Mouse (Mus musculus): ENCODE results near the gene Pcgf6.
"Not testable (repeated sequence)": the region's sequence is repeated elsewhere in the genome, so short reads cannot be mapped to it uniquely, and the experiment has no call there.

The Pcgf6 gene

DNA sequence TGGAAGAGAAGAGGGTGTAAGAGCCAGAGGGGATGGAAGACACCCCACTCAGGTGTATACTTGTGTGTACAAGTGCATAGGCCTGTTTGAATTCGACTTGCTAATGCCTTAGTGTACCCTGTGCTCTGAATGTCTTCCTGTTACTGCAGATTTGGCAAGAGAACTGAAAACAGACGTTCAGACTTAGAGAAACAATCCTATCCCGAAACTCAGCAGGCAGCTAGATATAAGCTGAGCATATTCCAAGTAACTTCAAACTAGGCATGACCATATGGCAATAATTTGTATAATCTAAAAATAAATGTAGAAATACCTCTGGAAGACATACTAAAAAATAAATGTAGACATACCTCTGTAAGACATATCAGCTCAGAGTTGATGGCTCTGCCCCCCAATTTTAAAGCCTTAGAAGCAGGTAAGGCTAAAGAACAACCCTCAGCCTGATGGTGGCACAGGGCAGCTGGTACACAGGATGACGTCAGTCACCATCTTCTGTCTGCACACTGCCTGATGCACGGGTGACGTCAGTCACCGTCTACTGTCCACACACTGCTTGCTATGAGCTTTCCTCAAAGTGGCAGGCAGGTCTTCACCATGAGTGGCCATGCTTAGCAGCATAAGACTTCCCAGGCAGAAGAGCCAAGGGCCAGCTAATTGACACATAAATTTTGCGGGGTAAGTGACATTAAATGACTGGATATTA is 52.4 kb downstream of the Pcgf6 start:
- DNase-seq (ENCODE audit: low read depth): peak; percentile 37

DNA sequence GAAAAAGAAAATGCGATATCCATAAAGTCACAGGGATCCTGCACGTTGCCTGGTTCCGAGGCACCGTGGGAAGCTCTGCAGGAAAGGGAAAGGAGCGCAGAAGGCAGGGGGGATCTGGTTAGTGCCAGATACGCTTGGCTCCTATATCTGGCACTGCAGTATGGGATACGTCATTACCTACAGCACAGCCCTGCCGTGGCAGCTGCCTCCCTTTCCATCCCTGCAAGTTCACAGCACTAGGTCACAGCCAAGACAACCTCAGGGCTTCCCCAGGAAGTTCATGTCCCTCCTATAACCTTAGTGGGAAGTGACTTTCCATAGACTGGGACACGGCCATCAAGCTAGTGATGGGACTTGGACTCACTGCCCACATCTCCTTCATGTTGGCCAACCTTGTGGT is 54.6 kb downstream of the Pcgf6 start:
- no peak for DNase-seq (ENCODE audit: low read depth)

DNA sequence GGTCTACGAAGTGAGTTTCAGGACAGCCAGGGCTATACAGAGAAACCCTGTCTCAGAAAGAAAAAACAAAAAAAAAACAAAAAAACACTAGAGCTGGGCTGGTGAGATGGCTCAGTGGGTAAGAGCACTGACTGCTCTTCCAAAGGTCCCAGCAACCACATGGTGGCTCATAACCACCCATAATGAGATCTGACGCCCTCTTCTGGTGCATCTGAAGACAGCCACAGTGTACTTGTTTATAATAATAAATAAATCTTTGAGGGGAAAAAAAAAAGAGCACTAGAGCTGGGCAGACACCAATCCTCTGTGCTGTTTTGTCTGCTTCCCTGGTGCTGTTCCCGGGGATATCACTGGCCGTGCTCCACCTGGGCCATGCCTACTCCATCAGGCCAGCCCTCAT is 58.4 kb downstream of the Pcgf6 start:
- DNase-seq (ENCODE audit: low read depth): not testable (repeated sequence)

DNA sequence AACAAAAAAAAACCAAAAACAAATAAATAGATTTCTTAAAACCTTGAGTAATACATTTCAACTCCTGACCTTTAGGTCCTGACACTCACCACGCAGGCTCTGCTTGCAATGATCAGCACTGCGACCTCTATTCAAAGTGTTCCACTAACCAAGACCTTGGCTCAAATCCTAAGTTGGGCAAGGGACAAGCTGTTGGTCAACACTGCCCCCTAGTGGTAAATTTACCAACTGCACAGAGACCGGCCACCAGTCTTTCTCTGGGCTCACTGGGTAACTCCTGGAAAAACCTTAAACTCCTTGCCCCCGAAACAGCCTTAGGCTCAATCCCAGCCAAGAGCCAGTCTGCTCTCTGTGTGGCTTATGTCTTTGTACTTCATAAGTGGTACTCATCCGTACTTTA is 59.6 kb downstream of the Pcgf6 start:
- DNase-seq (ENCODE audit: low read depth): peak; percentile 94

DNA sequence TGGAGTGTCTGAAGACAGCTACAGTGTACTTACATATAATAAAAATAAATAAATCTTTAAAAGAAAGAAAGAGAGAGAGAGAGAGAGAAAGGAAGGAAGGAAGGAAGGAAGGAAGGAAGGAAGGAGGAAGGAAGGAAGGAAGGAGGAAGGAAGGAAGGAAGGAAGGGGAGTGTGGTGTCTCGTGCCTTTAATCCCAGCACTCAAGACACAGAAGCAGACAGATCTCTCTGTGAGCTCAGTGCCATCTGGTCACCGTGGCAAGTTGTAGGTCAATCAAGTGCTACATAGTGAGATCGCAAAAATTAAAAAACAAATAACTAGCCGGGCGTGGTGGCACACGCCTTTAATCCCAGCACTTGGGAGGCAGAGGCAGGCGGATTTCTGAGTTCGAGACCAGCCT is 60.1 kb downstream of the Pcgf6 start:
- DNase-seq (ENCODE audit: low read depth): not testable (repeated sequence)

DNA sequence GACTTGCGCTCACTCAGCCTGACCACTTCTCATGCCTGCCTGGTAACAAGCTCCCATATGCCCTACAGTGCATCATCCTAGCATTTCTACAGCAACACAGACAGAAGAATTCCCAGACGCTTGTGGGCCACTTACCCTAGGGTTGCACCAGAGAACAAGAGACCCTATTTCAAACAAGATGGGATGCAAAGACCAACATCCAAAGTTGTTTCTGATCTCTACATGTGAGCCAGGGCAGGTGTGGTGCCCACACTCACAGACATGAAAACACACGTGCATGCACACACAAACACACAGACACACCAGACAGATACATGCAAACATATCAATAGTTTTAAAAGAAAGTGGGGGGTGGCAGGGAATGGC is 60.6 kb downstream of the Pcgf6 start:
- no peak for DNase-seq (ENCODE audit: low read depth)

DNA sequence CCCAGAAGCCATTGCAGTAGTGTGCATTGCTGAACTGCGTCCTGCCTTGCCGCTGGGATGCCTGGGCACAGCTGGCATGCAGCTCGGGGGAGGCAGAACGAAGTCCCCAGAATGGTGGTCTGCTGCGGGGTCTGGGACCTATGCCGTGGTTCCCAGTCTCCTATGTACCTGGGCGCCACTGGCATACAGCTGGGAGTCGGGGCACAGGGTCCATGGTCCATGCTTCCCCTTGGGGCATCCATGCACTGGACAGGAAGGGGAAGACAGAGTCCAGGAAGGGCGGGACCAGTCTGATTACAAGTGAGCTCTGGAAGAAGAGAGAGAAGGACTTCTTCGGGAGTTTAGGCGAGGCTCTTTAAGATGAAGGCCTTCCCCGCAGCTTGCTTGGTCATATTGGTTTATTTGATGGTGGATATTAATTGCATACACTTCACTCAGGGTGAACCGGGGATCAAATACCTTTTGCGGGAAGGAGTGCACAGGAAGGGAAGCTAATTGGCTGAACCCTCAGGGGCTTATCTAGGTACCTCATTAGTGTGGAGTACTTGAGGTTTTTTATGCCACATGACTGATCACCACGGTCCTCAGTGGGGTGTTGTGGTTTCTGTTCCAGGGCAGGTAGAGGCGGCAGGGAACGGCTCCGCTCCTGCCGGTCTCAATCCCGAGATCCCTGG is 61.1 kb downstream of the Pcgf6 start:
- DNase-seq (ENCODE audit: low read depth): no peak

DNA sequence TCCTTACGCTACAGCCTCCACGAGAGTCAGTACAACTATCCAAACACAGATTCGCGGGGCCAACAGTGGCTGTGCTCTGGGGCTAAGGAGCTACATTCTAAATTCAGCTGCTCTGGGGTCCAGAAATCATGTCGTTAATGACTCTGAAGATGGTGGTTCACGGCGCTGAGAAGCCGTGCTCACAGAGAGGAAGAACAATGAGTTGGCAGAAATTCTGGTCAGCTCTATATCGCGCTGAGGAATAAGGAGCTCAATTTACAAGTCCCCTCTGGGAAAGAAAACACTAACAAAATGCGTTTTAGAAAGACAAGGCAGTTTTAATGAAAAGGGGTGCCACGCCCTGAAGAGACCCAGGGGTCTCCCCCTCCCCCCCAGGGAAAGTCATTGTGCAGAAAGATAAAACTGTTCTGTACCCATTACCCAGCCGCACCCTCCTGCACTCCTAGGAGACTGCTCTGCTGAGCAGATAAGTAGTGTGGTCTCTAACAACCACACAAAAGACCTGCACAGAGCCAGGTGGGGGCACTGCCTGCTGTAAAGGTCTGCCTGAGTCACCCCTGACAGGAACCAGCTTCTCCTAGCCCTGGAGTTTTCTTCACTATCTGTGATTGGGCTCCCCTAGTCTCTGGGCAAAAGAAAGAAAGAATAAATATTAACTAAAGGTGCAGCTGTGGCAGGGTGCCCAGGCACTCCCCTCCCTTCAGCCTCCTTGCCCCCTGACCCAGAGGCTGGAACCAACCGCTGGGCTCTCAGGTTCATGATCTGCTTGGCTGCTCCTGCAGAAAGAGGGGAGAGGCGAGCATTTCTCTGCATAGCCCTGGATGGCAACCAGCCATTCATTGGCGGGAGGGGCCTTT is 62.2 kb downstream of the Pcgf6 start:
- DNase-seq (ENCODE audit: low read depth): no peak

DNA sequence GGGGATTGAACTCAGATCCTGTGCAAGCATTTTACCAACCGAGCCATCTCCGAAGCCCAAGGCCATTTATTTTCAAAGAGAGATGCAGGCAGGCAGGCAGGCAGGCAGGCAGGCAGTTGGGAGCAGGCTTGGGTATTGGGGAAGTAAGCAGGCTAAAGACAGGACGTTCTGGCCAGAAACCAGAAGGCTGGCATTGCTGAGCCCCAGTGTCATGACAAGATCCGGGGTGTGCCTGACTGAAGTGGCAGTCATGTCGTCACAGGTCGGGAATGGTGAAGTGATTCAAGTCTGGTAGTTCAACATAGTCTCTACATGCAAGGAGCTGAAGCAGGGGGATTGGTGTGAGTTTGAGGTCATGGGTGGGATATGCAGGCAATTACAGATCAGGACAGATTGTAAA is 63.1 kb downstream of the Pcgf6 start:
- DNase-seq (ENCODE audit: low read depth): no peak

DNA sequence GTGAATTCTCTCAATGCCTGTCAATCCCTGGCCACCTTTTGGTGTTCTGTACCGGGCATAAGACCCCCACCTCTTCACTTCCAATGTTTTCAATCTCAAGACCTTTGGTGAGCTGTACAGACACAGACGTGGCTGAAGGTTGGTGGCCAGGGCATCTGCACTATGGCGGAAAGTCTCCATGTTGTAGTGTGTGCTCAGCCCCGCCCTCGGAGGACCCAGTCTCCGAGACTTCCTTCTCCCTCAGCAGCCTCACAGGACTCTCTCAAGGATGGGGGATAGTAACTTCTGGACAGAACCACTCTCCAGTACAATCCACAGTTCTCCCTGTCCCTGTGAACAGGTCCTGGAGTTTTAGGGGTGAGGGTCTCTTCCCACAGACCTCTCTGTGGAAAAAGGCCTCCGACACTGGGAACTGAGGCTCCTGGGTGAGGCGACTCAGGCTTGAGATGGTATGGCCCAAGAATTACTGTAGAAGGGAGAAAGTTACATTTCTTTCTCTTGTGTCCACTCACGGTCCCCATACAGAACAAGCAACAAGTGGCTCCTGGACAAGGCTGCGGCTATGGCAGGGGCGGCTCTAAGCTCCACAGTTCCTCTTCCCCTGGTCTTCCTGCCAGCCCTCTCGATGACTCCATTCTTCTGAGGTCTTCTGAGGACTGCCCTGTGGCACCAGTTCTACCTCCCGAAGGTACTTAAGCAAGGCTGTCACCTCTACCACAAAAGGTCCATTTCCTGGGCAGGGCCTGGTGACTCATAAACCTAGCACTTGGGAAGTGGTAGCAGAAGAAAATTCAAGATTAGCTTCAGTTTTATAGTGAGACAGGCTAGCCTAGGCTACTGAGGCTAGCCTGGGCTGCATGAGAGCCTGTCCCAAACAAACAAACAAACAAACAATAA is 65.7 kb downstream of the Pcgf6 start:
- DNase-seq (ENCODE audit: low read depth): no peak

DNA sequence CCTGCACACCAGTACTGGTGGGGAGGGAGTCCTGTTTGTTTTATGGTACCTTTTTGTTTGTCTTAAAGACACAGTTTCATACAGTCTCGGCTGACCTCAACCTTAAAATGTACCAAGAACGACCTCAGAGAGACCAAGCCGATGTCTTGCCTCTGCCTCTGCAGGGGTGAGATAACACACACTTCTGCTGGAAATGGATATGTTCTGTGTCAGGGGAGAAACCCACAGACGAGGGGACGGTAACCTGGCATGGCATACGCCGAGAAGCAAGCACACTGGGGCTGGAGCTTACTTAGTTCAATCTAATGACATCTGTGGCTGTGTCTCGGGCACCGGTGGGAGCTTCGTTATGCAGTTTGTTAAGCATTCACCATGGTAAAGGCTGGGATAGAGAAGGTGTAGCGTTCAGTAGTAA is 66.7 kb downstream of the Pcgf6 start:
- DNase-seq (ENCODE audit: low read depth): no peak
